Mouse (Mus musculus) cerebellum, adult 2 months (tissue): ENCODE results near the gene Phf11a.
"Not testable (repeated sequence)": the region's sequence is repeated elsewhere in the genome, so short reads cannot be mapped to it uniquely, and the experiment has no call there.

Source experiments
- CTCF ChIP-seq: fragments of 200-500 bp; IDR thresholded peaks from 2 replicates; pipeline ENCODE4 v1.5.1; 2011; ENCODE audit warnings: low read depth, mild to moderate bottlenecking, control low read depth, low read length, moderate library complexity, borderline replicate concordance; ENCODE audit not compliant: insufficient read depth
- POLR2A ChIP-seq: fragments of 200-500 bp; IDR thresholded peaks from 2 replicates; pipeline ENCODE4 v1.6.1; 2011; ENCODE audit warnings: low read length, control low read depth, borderline replicate concordance; ENCODE audit not compliant: insufficient read depth

DNA sequence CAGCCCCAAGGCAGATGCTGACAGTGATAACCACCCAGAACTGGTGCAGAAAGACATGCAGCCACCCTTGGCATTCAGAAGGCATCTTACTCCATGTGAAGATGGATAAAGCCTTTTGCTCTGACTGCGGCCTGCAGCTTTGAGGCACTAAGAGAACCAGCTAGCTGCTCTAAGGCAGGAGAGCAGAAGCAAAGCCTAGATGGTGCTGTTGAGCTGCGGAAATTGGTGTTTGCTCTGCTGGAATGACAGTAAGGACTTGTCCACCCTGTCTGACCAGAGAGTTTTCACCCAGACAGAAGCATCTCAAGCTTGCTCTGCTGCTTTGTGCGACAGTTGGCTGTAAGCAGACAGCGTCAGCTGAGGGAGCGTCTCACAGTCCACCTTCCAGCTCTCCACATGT, 47.0 kb downstream of the Phf11a start:
- TF ChIP-seq CTCF = peak; percentile 7; the same call in 1 of the 2 replicates
- not testable (repeated sequence) for TF ChIP-seq POLR2A
